Mouse (Mus musculus) lung, adult 2 months (tissue): ENCODE data around the gene Zswim3.

Experiments used
- CTCF ChIP-seq: fragments of 200-500 bp; IDR thresholded peaks from 2 replicates; pipeline ENCODE4 v1.5.1; 2011; ENCODE audit warnings: mild to moderate bottlenecking, low read length, control low read depth; ENCODE audit not compliant: insufficient read depth
- POLR2A ChIP-seq: fragments of 200-500 bp; IDR thresholded peaks from 2 replicates; pipeline ENCODE4 v1.6.1; 2011; ENCODE audit warnings: low read depth, mild to moderate bottlenecking, control low read depth, low read length, borderline replicate concordance; ENCODE audit errors: extremely low read depth

DNA sequence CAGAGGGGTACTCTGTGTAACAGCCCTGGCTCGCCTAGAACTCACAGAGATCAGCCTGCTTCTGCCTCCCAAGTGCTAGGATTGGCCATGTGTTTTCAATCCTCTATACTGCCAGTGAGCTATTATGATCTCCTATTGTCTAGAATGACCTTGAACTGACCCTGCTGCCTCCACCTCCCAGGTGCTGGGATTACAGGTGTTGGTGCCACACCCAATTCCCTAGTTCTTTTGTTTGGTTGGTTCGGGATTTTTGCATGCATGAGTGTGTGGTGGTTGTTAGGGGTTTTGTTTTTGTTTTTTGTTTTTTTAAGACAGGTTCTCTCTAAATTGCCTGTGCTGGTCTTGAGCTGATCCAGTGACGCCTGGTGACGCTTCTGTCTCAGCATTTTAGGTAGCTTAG lies 19.1 kb downstream of the Zswim3 start:
- TF ChIP-seq CTCF = no peak
- TF ChIP-seq POLR2A = no peak
